Mouse (Mus musculus) cerebellum, adult 11-12 months (tissue): Measurements from ENCODE around the gene Creb3l2.

ENCODE experiments used
- DNase-seq: peaks from one replicate; pipeline ENCODE4 v3.0.0; 2022

Creb3l2 gene

DNA sequence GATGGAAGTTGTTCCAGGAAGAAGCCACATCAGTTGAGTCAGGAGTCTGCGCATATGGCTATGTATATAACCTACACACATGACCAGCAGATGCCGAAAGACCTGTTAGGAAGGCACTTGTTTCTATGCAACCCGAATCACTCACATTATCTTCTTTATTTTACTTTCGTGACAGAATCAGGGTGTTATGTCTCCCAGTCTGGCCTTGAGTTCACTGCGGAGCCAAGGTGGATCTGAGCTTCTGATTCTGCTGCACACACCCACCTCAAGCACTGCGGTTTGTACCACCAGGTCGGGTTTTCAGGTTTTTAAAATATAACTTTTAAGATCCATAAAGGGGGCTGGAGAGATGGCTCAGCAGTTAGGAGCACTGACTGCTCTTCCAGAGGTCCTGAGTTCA, 119.3 kb downstream of the Creb3l2 start:
- no peak for DNase-seq

DNA sequence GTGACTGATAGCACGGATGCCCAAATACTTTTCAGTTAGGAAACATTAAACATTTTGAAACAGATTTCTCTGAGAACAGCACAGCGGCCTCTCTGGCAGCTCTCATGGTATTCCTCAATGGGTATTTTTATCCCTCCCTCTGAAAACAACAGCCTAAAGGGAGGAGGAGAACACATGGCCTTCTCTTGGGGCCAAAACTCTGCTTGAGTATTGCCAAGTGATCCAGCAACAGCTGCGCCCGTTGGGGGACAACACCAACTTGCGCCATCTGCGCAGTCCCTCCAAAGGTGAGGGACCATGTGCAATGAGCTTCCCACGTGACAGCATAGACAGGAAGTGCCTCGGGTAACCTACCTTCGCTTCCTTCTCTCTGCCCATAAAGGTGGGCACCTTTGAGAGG, 119.9 kb downstream of the Creb3l2 start:
- no peak for DNase-seq

GRCm38 (mm10) chr6:37317904-37318303, 124.0 kb downstream of the Creb3l2 start:
- no peak for DNase-seq

- no peak for DNase-seq
These were observed 126.5 kb downstream of the Creb3l2 start for GRCm38 (mm10) chr6:37315440-37315839.

GRCm38 (mm10) chr6:37310601-37311000, 131.3 kb downstream of the Creb3l2 start:
- DNase-seq, result no peak

- DNase-seq, result no peak
These were observed 135.3 kb downstream of the Creb3l2 start for GRCm38 (mm10) chr6:37306616-37307015.

DNA sequence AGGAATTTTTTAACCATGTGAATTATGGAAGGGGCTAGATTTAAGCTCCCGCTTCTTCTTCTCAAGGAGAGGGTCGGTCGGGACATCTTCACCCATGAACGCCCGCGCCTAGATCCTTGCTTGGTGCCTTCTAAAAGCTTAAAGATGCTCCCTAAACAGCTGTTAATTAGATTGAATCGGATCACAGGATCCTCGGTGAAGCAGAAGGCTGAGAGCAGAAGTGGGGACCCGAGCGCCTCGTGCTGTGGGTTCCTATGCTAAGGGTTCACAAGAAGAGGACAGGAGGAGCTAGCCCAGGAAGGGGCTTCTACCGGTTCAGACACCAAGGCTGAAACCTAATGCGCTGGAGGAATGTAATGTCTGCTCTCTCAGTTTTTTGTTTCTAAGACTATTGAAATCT, 141.5 kb downstream of the Creb3l2 start:
- no peak for DNase-seq

- DNase-seq, result peak; percentile 84
These were observed 142.2 kb downstream of the Creb3l2 start, which contains the start of gene Dgki for GRCm38 (mm10) chr6:37299562-37300390. Gene Dgki (minus strand): TSS chr6:37300184.

- peak; percentile 14 for DNase-seq
These were observed 143.0 kb downstream of the Creb3l2 start for GRCm38 (mm10) chr6:37298982-37299381.

DNA sequence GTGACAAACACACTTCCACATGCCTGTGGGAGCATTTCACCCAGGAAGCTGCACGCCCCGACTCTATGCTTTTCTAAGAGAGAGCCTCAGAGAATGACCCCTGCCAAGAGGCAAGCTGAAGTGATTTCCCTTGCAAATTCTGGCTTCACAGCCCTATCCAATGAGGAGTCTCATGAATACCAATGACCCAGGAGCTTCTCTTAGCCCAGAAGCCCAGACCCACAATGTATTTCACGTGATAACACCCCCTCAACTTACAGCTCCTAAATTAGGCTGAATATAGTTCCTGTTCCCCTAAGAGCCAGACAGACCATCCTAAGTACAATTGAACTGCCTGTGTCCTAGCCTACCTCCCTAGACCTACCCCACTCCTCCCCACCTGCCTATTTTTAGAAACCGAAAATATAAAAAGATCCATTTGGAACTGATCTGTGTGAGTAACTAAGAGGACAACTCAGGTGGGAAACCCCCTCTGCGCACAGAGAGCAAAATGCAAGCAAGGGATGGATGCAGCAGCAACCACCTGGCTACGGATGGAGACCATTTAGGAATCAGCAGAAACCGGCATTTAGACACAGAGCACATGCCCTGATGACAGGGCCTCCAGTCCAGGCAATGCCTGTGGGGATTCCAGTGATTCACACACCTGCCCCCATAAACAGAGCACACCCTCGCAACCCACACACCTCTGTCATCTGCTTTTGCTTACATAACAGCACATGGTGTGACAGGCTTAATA, 144.0 kb downstream of the Creb3l2 start:
- peak; percentile 16 for DNase-seq

- DNase-seq, result no peak
These were observed 149.9 kb downstream of the Creb3l2 start for GRCm38 (mm10) chr6:37292068-37292467.

- DNase-seq, result no peak
These were observed 150.8 kb downstream of the Creb3l2 start for GRCm38 (mm10) chr6:37291171-37291570.

GRCm38 (mm10) chr6:37290691-37291090, 151.3 kb downstream of the Creb3l2 start:
- DNase-seq, result no peak

DNA sequence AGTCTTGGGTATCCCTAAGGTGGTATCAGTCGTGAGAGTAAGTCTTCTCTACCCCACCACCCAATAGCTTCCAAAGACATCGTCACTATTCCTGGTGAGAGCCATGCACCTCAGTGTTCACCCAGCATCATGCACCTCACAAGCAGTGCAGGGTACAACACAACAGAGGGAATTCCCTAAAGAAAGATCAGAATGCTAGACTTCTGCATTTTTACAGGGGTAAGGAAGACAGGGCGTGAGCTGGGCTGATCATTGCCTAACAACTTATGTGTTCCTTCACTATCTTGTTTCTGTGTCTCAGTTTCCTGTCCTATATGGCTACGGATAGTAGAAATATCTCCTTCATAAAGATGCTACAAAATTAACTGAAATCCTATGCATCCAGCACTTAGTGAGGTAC, 155.8 kb downstream of the Creb3l2 start:
- DNase-seq, result no peak

- DNase-seq, result no peak
These were observed 157.1 kb downstream of the Creb3l2 start for GRCm38 (mm10) chr6:37284879-37285278.

DNA sequence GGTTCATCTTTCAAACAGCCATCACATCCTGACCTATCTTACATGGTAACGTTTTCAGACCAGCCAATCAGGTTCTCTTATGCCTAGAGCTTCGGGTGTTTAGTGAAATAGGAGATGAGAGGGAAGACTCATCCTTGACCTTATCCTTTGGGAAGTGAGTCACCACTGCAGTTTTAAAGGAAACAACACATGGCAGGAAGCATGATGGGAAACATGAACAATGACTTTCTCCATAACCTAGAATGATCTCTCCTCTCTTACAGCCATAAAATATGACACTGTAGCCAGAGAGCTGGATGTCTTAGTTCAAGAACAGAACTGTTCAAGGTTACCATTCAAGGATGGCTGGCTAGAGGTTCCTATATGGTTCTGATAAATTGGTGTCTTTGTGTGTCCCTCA, 158.6 kb downstream of the Creb3l2 start:
- no peak for DNase-seq

- DNase-seq, result no peak
These were observed 159.3 kb downstream of the Creb3l2 start for GRCm38 (mm10) chr6:37282659-37283058.
